Mouse (Mus musculus) brain, embryonic 18.5 days (tissue): Measurements from ENCODE around the gene Wdr78.

ENCODE experiments used
- DNase-seq: peaks from one replicate; pipeline ENCODE4 v3.0.0-alpha.2; 2012; ENCODE audit warnings: low read depth, low spot score

Wdr78 gene

DNA sequence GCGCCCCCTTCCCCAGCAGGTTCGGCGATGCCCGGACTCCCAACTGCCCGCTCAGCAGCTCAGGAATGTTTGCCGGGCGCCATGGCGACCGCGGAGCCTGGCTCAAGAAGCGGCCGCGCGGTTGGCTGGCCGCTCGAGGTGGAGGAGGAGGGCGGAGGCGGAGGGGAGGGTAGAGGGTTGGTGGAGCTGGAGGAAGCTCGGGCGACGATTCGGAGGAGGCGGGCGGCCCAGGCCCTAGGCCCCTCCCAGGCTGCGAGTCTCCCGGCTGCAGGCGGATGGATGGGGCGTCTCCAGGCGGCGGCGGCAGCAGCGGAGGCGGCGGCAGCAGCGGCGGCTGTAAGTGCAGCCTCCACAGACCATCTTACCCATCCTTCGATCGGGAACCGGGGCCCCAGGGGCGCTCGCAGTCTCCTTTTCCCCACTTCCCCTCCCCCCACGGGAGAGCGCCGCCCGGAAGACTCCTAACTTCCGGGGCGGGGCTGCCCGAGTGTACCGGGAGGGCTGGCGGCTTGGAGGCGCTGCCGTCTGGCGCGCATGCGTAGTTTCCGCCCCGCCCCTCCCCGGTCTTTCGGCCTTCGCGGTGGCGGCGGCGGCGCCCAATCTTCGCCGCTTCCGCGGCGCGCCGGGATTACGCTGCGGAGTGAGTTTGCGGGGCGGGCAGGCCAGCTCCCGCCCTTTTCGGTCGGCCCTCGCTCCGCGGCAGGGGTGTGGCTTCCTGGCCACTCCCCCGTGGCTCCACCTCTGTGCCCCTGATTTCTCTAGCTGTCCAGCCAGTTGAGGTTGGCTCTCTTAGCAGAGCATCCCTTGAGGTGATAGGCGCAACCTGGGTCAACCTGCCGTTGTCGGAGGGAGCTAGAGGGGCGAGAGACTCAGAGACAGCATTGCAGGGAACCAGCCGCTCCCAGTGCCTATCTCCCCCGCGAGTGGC, at the start of gene Wdr78, which contains the start of gene Mier1:
Gene Wdr78, minus strand, starts transcription at position 372 of the 928 bp plus-strand sequence.
Gene Mier1, plus strand, starts transcription at position 207 of the 928 bp plus-strand sequence.
- DNase-seq: peak; percentile 90

DNA sequence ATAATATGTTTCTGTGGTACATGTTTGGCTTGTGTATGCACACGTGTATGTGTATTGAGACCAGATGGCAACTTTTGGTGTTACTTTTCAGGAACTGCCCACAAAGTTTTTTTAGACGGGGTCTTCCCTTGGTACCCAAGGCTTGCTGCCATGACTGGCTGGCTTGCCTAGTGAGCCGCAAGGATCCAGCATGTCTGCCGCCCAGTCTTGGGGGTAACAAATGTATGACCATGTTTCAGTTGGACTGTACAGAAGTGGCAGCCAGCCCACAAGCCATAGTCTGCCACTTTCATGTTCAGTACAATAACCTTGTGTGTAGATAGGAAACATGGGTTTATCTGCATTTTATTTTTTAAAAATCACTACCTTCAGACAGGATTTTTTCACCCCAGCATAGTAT, 44.4 kb upstream of the Wdr78 start:
- no peak for DNase-seq

DNA sequence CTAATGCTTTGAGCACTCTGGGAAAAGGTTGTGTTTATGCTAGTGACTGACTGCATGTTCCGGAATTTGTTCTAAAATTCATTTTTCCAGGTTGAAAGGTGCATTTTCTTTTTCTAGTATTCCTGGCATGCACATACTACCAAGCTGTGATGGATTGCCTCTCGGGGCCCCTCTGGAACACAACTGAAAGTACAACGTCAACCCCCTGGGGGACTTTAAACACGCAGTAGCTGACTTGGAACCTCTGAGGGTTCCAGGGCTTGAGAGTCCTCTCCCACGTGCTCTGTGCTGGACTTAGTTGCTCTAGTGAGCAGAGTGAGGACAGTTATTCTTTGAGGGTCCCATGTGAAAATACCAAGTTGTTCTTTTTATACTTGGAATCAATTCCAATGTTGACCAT, 37.6 kb upstream of the Wdr78 start:
- DNase-seq: no peak

DNA sequence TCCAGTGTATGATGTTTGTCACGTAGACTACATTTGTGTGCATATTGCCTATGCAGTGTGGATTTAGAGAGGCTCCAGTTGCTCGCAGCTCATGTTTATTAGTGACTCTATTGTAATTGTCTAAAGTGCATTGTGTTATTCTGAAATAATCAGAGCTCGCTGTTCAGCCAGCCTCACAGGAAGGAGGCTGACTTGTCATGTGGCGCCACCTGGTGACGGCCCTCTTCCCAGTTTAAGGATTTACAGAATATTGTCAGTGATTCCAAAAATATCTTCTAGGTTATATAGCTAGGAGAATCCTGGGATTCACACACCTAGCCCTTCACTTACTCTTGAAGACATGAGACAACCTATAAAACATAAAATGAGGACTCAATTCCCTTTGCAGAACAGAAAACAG, 32.0 kb upstream of the Wdr78 start:
- DNase-seq: peak; percentile 36

DNA sequence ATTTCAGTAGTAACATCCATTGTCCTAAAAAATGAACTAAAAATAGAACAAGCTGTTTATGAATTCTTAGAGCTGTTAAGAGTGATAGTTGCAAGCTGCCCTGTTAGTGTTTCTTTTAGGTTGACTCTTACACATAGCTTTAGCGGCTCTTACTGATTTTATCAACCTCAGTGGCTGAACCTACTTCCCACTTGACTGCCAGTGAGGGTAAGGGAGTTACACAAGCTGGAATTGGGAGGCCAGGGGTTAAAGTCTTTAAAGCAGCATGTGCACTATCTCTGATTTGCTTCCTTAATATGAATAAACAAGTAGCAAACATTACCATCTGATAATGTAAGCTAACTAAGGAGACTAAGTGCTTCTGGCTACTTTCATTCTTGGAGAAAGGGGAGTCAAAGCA, 22.6 kb upstream of the Wdr78 start:
- no peak for DNase-seq

DNA sequence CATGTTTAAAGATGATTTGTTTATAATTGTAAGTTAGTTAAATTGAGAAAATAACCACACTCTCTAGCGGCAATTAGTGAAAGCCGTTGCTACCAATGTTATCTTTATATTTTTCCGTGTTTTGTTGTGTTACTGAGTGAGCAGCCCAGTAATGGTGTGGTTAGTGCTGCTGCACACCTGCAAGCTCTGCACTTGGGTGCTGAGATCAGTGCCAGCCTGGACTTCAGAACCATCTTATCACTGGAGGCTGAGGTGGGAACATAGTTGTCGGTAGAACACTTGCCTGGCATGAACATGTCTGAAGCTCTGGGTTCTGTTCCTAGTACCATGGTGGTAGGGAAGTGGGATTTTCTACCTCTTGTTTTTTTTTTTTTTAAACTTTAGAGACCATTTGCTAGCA, 12.2 kb upstream of the Wdr78 start:
- no peak for DNase-seq

DNA sequence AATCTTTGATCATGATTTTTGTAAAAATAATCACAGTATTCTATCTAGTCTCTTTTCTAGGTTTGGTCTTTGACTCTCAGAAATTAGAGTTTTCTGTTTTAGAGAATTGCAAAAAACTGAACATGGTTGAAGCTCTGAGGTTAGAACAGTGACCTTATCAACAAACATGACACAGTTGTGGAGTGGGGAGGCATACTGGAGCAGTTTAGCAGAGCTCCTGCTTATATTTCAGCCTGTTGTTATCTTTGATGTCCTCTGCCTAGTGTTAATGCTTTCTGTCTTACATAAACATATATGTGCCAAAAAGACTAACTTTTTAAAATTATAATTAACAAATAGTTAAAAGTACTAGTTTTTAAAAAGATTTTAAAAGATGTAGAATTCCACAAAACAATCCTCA, 9.3 kb upstream of the Wdr78 start:
- DNase-seq: no peak

DNA sequence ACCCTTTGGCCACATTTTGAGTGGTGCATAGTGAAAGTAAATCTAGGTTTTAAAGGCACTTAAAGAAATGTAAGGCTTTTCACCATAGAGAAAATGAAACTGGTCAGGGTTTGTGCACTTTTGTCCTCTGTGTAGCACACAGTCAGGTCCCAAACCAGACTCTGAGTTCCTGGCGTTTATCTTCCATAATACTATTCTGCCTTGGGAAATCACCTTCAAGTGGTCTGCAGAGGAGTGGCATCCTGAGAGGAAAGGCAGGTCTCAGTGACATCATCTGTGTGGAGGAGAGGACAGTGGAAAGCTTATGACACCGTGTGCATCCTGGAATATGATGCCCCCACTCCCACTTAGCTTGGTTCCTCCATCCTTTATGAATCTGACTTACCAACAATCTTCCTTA, 8.7 kb upstream of the Wdr78 start:
- no peak for DNase-seq

DNA sequence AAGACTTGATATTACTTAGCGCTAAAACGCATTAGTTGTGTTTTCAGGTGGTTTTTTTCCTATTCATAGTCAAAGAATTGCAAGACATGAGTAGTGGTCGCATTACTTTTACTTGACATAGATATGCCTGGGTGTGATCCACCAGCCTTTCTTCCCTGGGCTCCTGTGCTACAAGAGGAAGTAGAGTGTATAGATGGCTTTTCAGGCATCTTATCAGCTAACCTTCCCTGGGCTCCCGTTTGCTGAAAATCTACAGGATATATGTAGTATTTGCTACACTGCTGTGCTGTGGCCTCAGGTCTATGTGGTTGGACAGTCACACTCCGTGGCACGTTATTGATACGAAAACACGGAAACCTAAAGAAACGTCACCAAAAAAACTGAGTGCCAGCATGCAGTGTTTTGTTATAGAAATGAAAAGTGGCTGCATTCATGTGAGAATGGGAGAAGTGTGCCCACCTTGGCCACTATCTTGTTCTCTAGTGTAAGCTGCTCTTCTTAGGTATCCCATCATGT, 6.6 kb upstream of the Wdr78 start:
- DNase-seq: no peak

DNA sequence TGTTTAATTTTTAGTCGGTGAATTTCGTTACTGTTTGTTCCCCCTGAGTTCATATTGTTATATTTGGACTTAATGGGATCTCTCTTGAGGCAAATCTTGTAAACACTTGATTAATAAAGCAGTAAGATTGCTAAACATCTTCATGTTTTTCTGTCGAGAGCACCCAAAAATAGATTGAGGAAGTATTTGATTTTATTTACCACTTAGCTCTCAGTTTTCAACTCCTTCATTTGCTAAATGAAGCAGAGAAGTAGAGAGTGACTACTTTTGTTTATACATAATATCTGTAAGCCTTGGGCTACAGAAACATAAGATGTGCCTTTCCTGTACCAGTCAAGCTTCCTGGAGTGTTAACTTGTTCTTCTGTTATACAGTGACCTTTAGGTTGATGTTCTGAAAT, 6.0 kb upstream of the Wdr78 start:
- DNase-seq: no peak

DNA sequence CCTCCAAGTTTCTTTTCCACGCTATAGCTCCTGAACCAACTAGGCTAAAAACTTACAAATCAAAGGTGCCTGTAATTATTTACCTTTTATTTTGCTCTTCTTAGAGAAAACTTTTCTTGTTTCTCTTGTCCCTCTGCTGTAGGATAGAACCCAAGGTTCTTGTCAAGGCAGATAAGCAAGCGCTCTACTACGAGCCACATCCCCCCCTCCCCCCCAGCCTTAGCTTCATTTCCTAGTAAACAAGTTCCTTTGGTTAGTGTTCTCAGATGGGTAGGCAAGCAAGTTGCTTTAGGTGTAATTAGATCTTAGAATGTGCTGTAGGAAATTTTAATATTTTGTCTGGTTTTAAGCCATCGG, 5.7 kb upstream of the Wdr78 start:
- no peak for DNase-seq

DNA sequence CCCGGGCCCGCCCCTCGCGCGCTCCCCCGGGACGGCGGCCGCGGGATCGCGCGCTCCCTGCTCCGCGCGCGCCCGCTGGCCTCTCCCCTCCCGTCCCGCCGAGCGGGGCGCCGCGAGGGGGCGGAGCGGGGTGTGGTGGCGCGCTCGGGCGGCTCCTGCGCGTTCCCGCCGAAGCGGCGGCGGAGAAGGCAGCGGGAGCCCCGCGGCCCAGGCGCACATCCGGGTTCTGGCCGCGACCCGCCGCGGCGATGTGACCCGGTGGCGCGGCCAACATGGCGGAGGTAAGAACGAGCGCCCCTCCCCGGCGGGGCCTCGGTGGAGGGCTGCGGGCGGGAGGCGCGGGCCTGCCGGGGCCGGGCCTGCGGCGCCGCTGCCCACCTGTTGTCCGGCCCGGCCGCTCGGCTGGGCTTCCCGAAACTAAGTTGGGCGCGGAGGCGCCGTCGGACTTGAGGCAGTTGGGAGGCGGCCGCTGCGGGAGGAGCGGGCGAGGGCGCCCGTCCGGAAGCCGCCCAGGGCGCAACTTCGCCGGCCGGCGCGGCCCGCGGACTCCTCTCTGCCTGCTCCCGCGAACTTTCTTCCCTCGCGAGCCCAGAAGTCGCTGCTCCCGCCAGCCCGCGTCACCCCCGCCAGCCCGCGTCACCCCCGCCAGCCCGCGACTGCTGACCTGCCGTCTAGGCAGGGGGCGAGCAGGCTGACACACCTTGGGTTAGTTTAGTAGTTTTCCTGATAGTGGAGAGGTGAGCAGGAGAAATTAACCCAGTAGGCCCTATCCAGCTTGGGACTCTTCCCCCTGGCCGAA, 5.1 kb upstream of the Wdr78 start:
- no peak for DNase-seq

DNA sequence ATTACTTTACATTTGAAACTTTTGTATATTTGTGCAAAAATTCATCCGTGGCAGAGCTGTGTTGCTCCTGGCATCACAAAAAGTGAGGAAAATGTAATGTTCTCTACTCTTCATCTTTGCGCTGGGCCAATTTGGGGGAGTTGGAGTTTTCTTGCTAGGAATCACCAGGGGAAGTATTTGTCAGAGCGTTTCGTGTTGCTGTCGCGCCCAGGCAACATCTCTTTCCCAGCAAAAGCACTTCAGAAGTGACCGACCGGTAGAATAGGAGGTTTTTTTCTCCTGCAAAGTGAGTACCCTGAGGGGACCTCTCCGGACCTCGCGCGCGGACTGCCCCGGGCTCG, 4.5 kb upstream of the Wdr78 start:
- no peak for DNase-seq

DNA sequence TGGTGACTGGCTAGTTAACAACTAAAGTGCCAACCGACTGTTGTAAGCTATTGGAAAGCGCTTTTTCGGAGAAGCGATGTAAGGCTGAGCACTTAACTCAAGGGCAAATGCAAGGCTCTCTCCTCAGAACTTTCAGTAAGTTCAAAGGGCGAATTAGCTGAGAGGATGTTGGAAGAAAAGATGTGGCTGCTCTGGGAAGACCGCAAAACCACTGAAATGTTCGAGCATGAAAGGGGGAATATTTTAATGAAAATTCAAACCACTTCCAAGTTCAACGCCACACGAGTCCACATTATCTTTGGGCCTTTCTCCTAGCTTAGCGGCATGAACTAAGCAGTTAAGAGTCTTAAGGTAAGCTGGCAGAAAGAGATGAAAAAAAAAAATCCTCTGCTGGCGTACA, 953 bp downstream of the Wdr78 start:
- no peak for DNase-seq

DNA sequence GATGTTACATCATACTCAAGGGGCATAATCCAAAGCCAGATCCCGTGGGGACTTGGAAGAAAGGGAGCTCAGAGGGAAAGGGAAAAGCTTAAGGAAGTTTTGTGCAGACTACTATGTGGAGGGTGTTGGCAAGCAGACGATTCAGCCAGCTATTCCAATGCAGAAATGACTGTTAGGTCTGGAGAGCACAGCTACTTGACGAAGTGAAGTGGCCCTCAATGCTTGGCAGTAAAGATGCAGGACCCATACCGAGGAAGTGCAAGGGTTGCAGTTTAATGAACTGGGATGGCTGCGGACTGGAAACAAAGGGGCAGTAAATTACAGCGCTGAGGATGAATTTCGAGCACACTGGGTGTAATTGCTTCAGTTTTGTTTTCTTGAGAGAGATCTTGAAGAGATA, 1.7 kb downstream of the Wdr78 start:
- DNase-seq: no peak

DNA sequence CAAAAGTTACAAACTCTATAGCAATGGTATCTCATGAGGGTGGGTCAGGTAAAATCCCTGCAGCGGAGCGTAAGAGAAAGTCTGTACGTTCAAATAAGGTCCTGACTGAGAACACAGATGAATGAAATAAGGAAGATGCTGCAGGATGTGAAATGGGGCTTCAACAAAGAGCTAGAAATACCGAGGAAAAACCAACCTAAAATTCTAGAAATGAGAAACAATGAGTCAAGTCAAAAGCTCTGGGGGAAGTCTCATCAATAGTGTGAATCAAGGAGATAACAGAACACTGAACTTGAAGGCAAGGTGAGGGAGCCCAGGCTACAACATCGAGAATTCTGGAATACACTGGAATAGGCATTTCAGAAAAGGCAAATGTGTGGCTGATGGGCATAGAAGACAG, 15.8 kb downstream of the Wdr78 start:
- no peak for DNase-seq

DNA sequence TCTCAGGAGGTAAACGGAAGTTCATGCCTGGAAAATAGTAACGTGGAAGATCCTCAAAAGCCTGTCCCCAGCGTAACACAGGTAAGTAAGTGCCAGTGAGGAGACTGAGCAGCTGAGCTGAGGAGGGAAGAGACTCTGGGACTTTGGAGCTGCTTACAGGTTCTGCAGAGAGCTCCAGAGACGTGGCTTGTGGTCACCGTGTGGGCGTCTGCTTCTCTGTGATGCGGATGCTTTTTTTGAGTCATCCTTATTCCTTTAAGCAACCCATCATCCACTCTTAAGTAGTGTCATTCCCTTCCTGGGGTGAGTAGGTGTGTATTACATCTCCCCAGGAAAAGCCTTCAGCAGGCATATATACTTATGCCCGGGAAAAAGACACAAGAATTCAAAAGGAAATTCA, 18.4 kb downstream of the Wdr78 start:
- DNase-seq: no peak

DNA sequence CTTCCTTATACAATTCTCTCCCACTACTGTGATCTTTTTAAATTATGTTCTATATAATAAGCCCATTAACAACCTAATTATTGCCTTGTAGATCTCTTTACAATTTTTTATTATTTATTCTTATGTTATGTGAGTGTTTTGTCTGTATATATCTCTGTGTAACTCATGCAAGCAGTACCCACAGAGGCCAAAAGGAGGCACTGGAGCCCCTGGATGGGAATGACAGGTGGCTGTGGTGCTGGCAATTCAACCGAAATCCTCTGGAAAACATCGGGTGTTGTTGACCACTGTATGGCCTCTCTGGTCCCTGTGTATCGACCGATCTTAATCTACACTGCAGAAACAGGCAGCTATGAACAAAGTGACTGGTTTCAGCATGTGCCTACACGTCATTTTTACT, 29.1 kb downstream of the Wdr78 start:
- no peak for DNase-seq

DNA sequence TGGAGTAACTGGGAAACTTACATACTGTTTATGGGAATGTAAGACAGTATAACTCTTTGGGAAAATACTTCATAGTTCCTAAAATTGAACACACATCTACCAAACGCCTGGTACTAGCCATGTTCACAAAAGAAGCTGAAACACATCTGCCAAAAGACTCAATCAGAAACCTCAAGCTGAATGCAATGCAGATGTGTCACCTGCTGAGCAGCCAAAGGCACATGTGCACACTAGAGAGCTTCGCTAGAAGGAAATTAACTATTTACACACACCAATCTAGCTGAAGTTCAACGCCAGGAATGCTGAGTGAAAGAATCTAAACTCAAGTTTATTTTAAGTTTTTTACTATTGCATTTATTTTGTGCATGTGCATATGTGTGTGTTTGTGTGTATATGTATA, 43.7 kb downstream of the Wdr78 start:
- no peak for DNase-seq

DNA sequence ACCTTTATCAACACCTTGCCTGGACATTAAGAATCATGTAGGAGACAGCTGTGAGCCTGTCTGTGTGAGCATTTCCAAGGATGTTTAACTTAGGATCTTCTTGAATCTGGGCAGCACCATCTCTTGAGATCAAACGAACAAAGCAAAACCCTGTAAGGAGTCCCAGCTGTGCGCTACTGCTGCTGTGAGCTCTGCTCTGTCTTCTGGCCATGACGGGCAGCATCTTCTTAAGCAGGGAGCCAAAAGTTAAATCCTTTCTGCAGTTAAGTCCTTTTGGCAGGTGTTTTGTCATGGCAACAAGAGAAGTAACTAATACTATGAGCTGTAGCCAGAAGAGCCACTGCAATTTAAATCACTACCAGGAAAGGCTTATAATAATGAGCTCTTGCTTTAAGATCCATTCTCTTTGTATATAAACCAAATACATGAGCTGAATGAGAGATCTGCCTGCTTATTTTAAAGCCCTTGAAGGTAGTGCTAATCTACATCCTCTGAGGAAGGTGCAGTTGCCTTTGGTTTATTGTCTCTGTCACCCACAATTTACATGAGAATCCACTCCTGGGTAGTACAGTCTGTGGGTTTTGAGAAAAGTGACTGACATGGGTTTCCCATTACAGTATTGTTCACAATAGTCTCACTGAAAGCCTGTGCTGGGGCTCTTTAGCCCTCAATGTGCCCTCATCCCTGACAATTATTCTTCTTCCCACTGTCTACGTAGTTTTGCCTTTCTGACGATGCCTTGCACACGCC, 46.3 kb downstream of the Wdr78 start:
- DNase-seq: no peak

DNA sequence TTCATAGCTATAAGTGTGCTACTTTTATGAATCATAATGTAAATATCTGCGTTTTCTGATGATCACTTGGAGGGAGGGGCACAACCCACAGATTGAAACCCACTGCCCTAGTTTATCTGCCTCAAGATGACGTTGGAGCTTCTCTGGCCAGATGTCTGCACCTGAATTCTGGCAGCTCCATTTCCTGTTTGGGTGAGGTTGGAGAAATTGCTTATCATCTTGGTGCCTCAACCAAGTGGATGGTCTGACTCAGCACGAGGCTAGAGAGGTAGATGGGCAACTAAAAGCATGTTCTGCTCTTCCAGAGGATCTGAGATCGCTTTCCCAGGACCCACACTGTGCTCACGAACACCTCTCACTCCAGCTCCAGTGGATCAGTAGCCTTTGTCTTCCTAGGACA, 49.4 kb downstream of the Wdr78 start:
- no peak for DNase-seq

DNA sequence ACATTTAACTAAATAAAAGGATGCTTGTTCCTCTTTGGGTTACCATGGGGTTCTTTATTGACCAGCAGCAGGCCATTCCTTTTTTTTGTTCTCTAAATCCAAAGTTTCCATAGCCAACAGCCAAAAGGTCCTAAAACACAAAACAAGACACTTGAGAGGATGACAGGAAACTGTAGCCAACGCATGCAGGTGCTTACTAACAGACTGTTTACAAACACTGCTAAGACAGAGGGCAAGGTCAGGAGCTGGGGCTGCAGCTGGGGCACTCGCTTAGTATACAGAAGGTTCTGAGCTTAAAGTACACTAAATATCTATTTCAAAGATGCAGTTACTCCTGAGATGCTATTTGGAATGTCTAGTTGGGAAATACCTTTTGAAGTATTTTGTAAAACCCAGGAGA, 49.9 kb downstream of the Wdr78 start:
- DNase-seq: no peak
